Mouse (Mus musculus) adrenal gland, postnatal 14 days (tissue): Measurements from ENCODE around the gene Olfr1419. TPM values are rescaled to one million over a fixed set of nuclear protein-coding genes. Genes with fewer than 3 reads are reported as not detected.

Source experiments
- microRNA-seq, 2 experiments: library from miRNA; unstranded; fragments of <30 nt; microRNA quantifications; one replicate each; pipeline ENCODE4 v1.2.0; 2021
- total RNA-seq: library from RNA; stranded (reverse); gene quantifications from 2 replicates; pipeline ENCODE4 v1.2.3, GENCODE M21; 2021

The Olfr1419 gene
- total RNA-seq, 1 experiment from 2014 or later = not detected

Small RNAs within 50 kb of the gene (microRNA-seq; reads per million reads assigned to microRNA genes)
- gene Mir6994 = 2.1 to 4.9 reads per million in 2 experiments

Other genes with a start within 250 kb of the Olfr1419 start
- gene Ms4a3, start 234.3 kb downstream of the Olfr1419 start, total RNA-seq = not detected in 2 replicates
- not detected in 2 replicates for gene Oosp2, start 214.5 kb downstream of the Olfr1419 start, total RNA-seq
- 1.7 and 1.9 TPM in 2 replicates for gene Oosp1, start 184.0 kb downstream of the Olfr1419 start, total RNA-seq
- not detected in 2 replicates for gene Oosp3, start 178.1 kb downstream of the Olfr1419 start, total RNA-seq
- not detected in 2 replicates for gene Gif, start 127.6 kb downstream of the Olfr1419 start, total RNA-seq
- gene Mrpl16, start 104.7 kb downstream of the Olfr1419 start, total RNA-seq = 76.5 and 79.8 TPM in 2 replicates
- 8.0 and 10.1 TPM in 2 replicates for gene Stx3, start 55.7 kb downstream of the Olfr1419 start, total RNA-seq
- not detected in 2 replicates for gene Olfr1417, start 35.9 kb downstream of the Olfr1419 start, total RNA-seq
- not detected in 2 replicates for gene Olfr1418, start 14.0 kb downstream of the Olfr1419 start, total RNA-seq
- not detected in 2 replicates for gene Olfr1420, start 11.5 kb upstream of the Olfr1419 start, total RNA-seq
- 30.2 and 31.7 TPM in 2 replicates for gene Patl1, start 37.3 kb upstream of the Olfr1419 start, total RNA-seq
- gene Osbp, start 90.8 kb upstream of the Olfr1419 start, total RNA-seq = 63.9 and 65.6 TPM in 2 replicates
- gene Olfr1423, start 166.2 kb upstream of the Olfr1419 start, total RNA-seq = not detected in 2 replicates
- not detected in 2 replicates for gene Olfr1424, start 187.6 kb upstream of the Olfr1419 start, total RNA-seq
- gene Olfr1425, start 202.6 kb upstream of the Olfr1419 start, total RNA-seq = not detected in 2 replicates
- not detected in 2 replicates for gene Olfr1426, start 216.9 kb upstream of the Olfr1419 start, total RNA-seq
- gene Olfr1427, start 228.2 kb upstream of the Olfr1419 start, total RNA-seq = not detected in 2 replicates
- gene Olfr1428, start 240.8 kb upstream of the Olfr1419 start, total RNA-seq = not detected in 2 replicates
- not detected in 2 replicates for gene Olfr76, start 248.1 kb upstream of the Olfr1419 start, total RNA-seq